Mouse (Mus musculus): ENCODE measurements around the gene Nol9. TPM values are rescaled to one million over a fixed set of nuclear protein-coding genes. Genes with fewer than 3 reads are reported as not detected.

Gene Nol9
- polyA plus RNA-seq, 1 experiment from 2014 or later, result 9.7 TPM

DNA sequence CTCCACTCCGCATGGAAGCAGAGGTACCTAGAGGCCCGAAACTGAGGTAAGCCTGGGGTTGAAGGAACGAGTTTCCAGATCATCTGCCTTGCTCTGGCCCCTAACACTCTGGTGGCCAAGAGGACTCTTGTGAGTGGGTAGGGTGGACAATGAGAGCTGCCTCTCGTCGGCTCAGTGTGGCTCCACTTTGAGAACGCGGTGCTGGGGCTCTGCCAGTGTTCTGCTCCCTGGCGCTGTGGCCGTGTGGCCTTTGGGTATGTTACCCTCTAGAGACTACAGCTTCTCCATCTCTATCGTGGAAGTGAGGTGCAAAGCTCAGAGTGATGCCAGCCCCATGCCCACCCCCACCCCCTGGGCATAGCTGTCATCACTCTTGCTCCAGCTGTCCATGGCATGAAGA, 33.5 kb downstream of the Nol9 start:
- H3K4me2 ChIP-seq (replicated peaks; ENCODE audit: low read depth), result no peak overlapping the region
- no peak overlapping the region for H3K27ac ChIP-seq (ENCODE audit: low read depth, low read length)
- no peaks in the 10 kb centered on the region for H3K27me3 ChIP-seq (replicated peaks; ENCODE audit: control insufficient read depth, insufficient read depth, low read length)
- no peaks in the 10 kb centered on the region for H3K9me3 ChIP-seq (ENCODE audit: control insufficient read depth)
- H3K36me3 ChIP-seq (ENCODE audit: control insufficient read depth, insufficient read depth), result no peaks in the 10 kb centered on the region
- no peak overlapping the region for H3K4me3 ChIP-seq (ENCODE audit: low read depth, low read length)
- no peak for ATAC-seq
- TF ChIP-seq CTCF (IDR thresholded peaks at IDR 0.05; ENCODE audit: low read depth), result no peak
- H3K4me1 ChIP-seq (replicated peaks; ENCODE audit: control insufficient read depth, insufficient read depth, low read length), result no peaks in the 10 kb centered on the region
- no peak overlapping the region for H3K9ac ChIP-seq (ENCODE audit: low read depth, low read length)
- 72% methylated on average over 10 of the region's 10 CpGs for WGBS

DNA sequence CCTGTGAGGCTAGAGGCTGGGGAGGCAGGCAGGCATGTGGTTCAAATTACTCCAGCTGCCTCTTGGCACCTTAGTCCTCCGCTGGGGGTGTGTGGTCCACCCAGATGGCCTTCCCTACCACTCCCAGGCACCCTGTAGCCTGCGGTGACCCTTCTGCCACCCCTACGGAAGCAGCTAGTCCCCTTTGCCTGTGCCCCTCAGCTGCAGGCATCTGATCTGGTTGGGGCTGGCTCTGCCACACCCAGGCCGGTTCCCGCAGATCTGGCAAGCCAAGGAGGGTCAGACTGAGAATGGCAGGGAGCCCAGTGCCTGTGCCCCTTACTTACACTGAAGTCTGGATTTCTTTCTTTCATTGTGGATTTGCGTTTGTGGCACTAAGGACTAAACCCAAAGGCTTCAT, 34.6 kb downstream of the Nol9 start:
- TF ChIP-seq CTCF (IDR thresholded peaks at IDR 0.05; ENCODE audit: low read depth), result no peak
- H3K27me3 ChIP-seq (replicated peaks; ENCODE audit: control insufficient read depth, insufficient read depth, low read length), result no peaks in the 10 kb centered on the region
- no peak overlapping the region for H3K9ac ChIP-seq (ENCODE audit: low read depth, low read length)
- no peak for ATAC-seq
- no peaks in the 10 kb centered on the region for H3K4me1 ChIP-seq (replicated peaks; ENCODE audit: control insufficient read depth, insufficient read depth, low read length)
- H3K36me3 ChIP-seq (ENCODE audit: control insufficient read depth, insufficient read depth), result no peaks in the 10 kb centered on the region
- 80% methylated on average over 6 of the region's 6 CpGs for WGBS
- no peaks in the 10 kb centered on the region for H3K9me3 ChIP-seq (ENCODE audit: control insufficient read depth)
- no peak overlapping the region for H3K4me3 ChIP-seq (ENCODE audit: low read depth, low read length)
- no peak overlapping the region for H3K27ac ChIP-seq (ENCODE audit: low read depth, low read length)
- H3K4me2 ChIP-seq (replicated peaks; ENCODE audit: low read depth), result no peak overlapping the region

DNA sequence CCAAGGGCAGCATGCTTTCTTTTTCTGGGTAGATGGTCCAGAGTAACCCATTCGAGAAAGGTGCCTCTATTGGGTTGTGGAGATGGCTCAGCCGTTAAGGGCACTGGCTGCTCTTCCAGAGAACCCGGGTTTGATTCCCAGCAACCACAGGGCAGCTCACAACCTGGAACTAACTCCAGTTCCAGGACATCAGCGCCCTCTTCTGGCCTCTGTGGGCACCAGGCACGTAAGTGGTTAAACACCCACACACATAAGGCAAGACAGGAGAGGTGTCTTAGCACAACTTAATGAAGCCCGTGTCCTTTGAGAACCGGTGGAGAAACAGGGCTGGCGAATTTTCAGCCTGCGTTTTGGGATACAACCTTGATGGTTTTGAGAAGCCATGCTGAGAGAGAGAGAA, 35.4 kb downstream of the Nol9 start:
- Histone ChIP-seq H3K4me1 (replicated peaks; ENCODE audit: control insufficient read depth, insufficient read depth, low read length) (no peaks in the 10 kb centered on the region), H3K27ac (ENCODE audit: low read depth, low read length) (no peak overlapping the region), H3K36me3 (ENCODE audit: control insufficient read depth, insufficient read depth) (no peaks in the 10 kb centered on the region), H3K4me2 (replicated peaks; ENCODE audit: low read depth) (no peak overlapping the region), H3K4me3 (ENCODE audit: low read depth, low read length) (no peak overlapping the region), H3K9me3 (ENCODE audit: control insufficient read depth) (no peaks in the 10 kb centered on the region), H3K9ac (ENCODE audit: low read depth, low read length) (no peak overlapping the region), H3K27me3 (replicated peaks; ENCODE audit: control insufficient read depth, insufficient read depth, low read length) (no peaks in the 10 kb centered on the region)
- ATAC-seq, result no peak
- TF ChIP-seq CTCF (IDR thresholded peaks at IDR 0.05; ENCODE audit: low read depth), result no peak; the same call in 1 of the 2 replicates
- WGBS, result 84% methylated on average over 9 of the region's 9 CpGs

DNA sequence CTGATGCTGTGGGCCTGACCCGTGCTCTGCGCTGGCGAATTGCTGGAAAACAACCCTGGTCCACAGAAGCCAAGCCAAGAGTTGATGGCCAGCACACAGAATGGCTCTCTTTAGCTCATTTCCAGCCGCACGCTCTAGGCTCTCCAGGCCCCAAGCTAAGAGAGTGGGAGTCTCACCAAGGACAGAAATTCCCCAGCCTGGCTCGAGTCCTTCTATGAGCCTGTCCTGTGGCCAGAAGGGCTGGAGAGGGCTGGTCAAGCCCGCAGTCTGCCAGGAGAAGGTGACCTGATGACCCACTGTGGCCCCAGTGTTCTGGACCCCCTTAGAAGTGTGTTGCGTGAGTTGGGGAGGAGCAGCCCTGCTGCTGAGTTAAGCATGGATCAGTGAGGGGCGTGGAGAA, 38.1 kb downstream of the Nol9 start:
- H3K4me2 ChIP-seq (replicated peaks; ENCODE audit: low read depth), result no peak overlapping the region
- no peaks in the 10 kb centered on the region for H3K36me3 ChIP-seq (ENCODE audit: control insufficient read depth, insufficient read depth)
- H3K9me3 ChIP-seq (ENCODE audit: control insufficient read depth), result no peaks in the 10 kb centered on the region
- H3K4me3 ChIP-seq (ENCODE audit: low read depth, low read length), result no peak overlapping the region
- no peak overlapping the region for H3K9ac ChIP-seq (ENCODE audit: low read depth, low read length)
- no peak for ATAC-seq
- no peak for TF ChIP-seq CTCF (IDR thresholded peaks at IDR 0.05; ENCODE audit: low read depth)
- 91% methylated on average over 9 of the region's 9 CpGs for WGBS
- no peaks in the 10 kb centered on the region for H3K27me3 ChIP-seq (replicated peaks; ENCODE audit: control insufficient read depth, insufficient read depth, low read length)
- no peak overlapping the region for H3K27ac ChIP-seq (ENCODE audit: low read depth, low read length)
- no peaks in the 10 kb centered on the region for H3K4me1 ChIP-seq (replicated peaks; ENCODE audit: control insufficient read depth, insufficient read depth, low read length)

DNA sequence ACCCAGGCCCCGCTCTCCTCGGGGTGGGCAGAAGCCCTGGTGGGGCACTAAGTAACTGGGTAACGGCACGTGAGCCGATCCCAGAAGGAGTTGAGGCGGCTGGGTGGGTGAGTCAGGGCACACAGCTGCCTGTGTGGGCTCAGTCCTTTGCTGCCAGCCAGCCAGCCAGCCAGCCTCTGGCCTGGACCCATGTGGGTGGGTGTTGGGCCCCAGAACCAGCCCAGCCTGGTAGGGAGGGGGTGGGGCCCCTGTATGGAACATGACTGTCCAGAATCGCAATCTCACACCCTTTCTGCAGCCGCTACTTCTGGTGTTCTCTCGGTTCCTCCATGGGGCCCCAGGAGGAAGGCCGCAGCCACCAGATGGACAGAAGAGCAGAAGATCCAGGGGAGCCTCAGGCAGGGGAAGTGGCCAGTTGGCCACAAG, 39.0 kb downstream of the Nol9 start:
- Histone ChIP-seq H3K27ac (ENCODE audit: low read depth, low read length) (no peak overlapping the region), H3K9me3 (ENCODE audit: control insufficient read depth) (no peaks in the 10 kb centered on the region), H3K9ac (ENCODE audit: low read depth, low read length) (no peak overlapping the region), H3K36me3 (ENCODE audit: control insufficient read depth, insufficient read depth) (no peaks in the 10 kb centered on the region), H3K27me3 (replicated peaks; ENCODE audit: control insufficient read depth, insufficient read depth, low read length) (no peaks in the 10 kb centered on the region), H3K4me2 (replicated peaks; ENCODE audit: low read depth) (no peak overlapping the region), H3K4me3 (ENCODE audit: low read depth, low read length) (no peak overlapping the region), H3K4me1 (replicated peaks; ENCODE audit: control insufficient read depth, insufficient read depth, low read length) (no peaks in the 10 kb centered on the region)
- ATAC-seq, result no peak
- WGBS, result 90% methylated on average over 10 of the region's 10 CpGs
- TF ChIP-seq CTCF (IDR thresholded peaks at IDR 0.05; ENCODE audit: low read depth), result no peak

DNA sequence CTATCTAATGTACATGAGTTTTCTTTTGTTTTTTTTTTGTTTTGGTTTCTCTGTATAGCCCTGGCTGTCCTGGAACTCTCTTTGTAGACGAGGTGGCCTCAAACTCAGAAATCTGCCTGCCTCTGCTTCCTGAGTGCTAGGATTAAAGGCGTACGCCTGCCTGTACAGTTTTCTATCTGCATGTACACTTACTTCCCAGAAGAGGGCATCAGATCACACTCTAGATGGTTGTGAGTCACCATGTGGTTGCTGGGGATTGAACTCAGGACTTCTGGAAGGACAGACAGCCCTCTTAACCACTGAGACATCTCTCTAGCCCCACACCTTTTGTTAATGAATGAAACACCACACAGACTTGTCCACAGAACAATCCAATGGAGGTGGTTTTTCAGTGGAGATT, 40.1 kb downstream of the Nol9 start:
- Histone ChIP-seq H3K4me3 (ENCODE audit: low read depth, low read length) (no peak overlapping the region), H3K4me1 (replicated peaks; ENCODE audit: control insufficient read depth, insufficient read depth, low read length) (no peaks in the 10 kb centered on the region), H3K27me3 (replicated peaks; ENCODE audit: control insufficient read depth, insufficient read depth, low read length) (no peaks in the 10 kb centered on the region), H3K9me3 (ENCODE audit: control insufficient read depth) (no peaks in the 10 kb centered on the region), H3K27ac (ENCODE audit: low read depth, low read length) (no peak overlapping the region), H3K36me3 (ENCODE audit: control insufficient read depth, insufficient read depth) (no peaks in the 10 kb centered on the region), H3K9ac (ENCODE audit: low read depth, low read length) (no peak overlapping the region), H3K4me2 (replicated peaks; ENCODE audit: low read depth) (no peak overlapping the region)
- peak; percentile 33; the same call in 1 of the 2 replicates for TF ChIP-seq CTCF (IDR thresholded peaks at IDR 0.05; ENCODE audit: low read depth)
- no peak for ATAC-seq
- 90% methylated on average over 3 of the region's 3 CpGs for WGBS

DNA sequence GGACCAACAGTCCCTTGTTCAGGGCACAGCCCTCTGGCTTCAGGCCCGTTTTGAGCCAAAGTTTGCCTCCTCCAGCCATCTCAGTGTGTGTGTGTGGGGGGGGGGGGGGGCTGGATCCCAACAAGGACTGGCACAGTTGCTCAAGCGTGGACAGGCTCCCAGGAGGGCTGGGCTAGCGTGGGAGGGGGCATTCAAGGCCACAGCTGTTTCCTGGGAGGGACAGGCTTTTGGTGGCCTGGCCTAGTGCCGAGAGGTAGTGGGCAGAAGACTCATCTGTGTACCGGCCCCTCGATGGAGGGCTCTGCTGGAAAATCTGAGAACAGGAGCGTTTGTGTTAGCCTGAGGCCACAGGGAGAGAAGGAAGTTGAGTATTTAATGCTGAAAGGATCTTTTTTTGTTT, 40.8 kb downstream of the Nol9 start:
- no peaks in the 10 kb centered on the region for H3K36me3 ChIP-seq (ENCODE audit: control insufficient read depth, insufficient read depth)
- TF ChIP-seq CTCF (IDR thresholded peaks at IDR 0.05; ENCODE audit: low read depth), result no peak
- H3K4me2 ChIP-seq (replicated peaks; ENCODE audit: low read depth), result no peak overlapping the region
- H3K9ac ChIP-seq (ENCODE audit: low read depth, low read length), result no peak overlapping the region
- H3K9me3 ChIP-seq (ENCODE audit: control insufficient read depth), result no peaks in the 10 kb centered on the region
- no peak for ATAC-seq
- no peak overlapping the region for H3K4me3 ChIP-seq (ENCODE audit: low read depth, low read length)
- WGBS, result 59% methylated on average over 7 of the region's 7 CpGs
- H3K4me1 ChIP-seq (replicated peaks; ENCODE audit: control insufficient read depth, insufficient read depth, low read length), result no peaks in the 10 kb centered on the region
- no peak overlapping the region for H3K27ac ChIP-seq (ENCODE audit: low read depth, low read length)
- no peaks in the 10 kb centered on the region for H3K27me3 ChIP-seq (replicated peaks; ENCODE audit: control insufficient read depth, insufficient read depth, low read length)
